Mouse (Mus musculus): Measurements from ENCODE around the gene Slc27a1. TPM values are rescaled to one million over a fixed set of nuclear protein-coding genes. Genes with fewer than 3 reads are reported as not detected.
A peak's percentile ranks its signal among the peaks of the same experiment; 100 is the strongest.

The Slc27a1 gene
- total RNA-seq, 2 experiments from 2014 or later, result 1.7 TPM; not detected in 1

GRCm38 (mm10) chr8:71602666-71603334 is 34.1 kb downstream of the Slc27a1 start:
- no peak for ATAC-seq (replicated peaks; ENCODE audit: low FRiP score, poor library complexity, severe bottlenecking)

GRCm38 (mm10) chr8:71604021-71604420 is 35.3 kb downstream of the Slc27a1 start:
- ATAC-seq (replicated peaks; ENCODE audit: low FRiP score, poor library complexity, severe bottlenecking), result no peak

GRCm38 (mm10) chr8:71610822-71611651 is 42.4 kb downstream of the Slc27a1 start, which contains the start of gene Colgalt1:
Colgalt1 (plus strand) TSS chr8:71610998.
- ATAC-seq (replicated peaks; ENCODE audit: low FRiP score, poor library complexity, severe bottlenecking), result peak; percentile 99

- ATAC-seq (replicated peaks; ENCODE audit: low FRiP score, poor library complexity, severe bottlenecking), result no peak
Measured at GRCm38 (mm10) chr8:71612141-71612540, 43.5 kb downstream of the Slc27a1 start.

- no peak for ATAC-seq (replicated peaks; ENCODE audit: low FRiP score, poor library complexity, severe bottlenecking)
Measured at GRCm38 (mm10) chr8:71613418-71613817, 44.7 kb downstream of the Slc27a1 start.

GRCm38 (mm10) chr8:71619786-71620185 is 51.1 kb downstream of the Slc27a1 start:
- no peak for ATAC-seq (replicated peaks; ENCODE audit: low FRiP score, poor library complexity, severe bottlenecking)

- ATAC-seq (replicated peaks; ENCODE audit: low FRiP score, poor library complexity, severe bottlenecking), result no peak
Measured at GRCm38 (mm10) chr8:71625088-71625487, 56.4 kb downstream of the Slc27a1 start.

- ATAC-seq (replicated peaks; ENCODE audit: low FRiP score, poor library complexity, severe bottlenecking), result no peak
Measured at GRCm38 (mm10) chr8:71626753-71627152, 58.1 kb downstream of the Slc27a1 start.

GRCm38 (mm10) chr8:71627265-71628099 is 58.8 kb downstream of the Slc27a1 start:
- ATAC-seq (replicated peaks; ENCODE audit: low FRiP score, poor library complexity, severe bottlenecking), result no peak

- no peak for ATAC-seq (replicated peaks; ENCODE audit: low FRiP score, poor library complexity, severe bottlenecking)
Measured at GRCm38 (mm10) chr8:71628396-71629095, 59.9 kb downstream of the Slc27a1 start.

GRCm38 (mm10) chr8:71629096-71629697 is 60.5 kb downstream of the Slc27a1 start:
- peak; percentile 83 for ATAC-seq (replicated peaks; ENCODE audit: low FRiP score, poor library complexity, severe bottlenecking)

- no peak for ATAC-seq (replicated peaks; ENCODE audit: low FRiP score, poor library complexity, severe bottlenecking)
Measured at GRCm38 (mm10) chr8:71629781-71630212, 61.1 kb downstream of the Slc27a1 start.

- no peak for ATAC-seq (replicated peaks; ENCODE audit: low FRiP score, poor library complexity, severe bottlenecking)
Measured at GRCm38 (mm10) chr8:71630761-71631160, 62.1 kb downstream of the Slc27a1 start.

- no peak for ATAC-seq (replicated peaks; ENCODE audit: low FRiP score, poor library complexity, severe bottlenecking)
Measured at GRCm38 (mm10) chr8:71631897-71632296, 63.2 kb downstream of the Slc27a1 start.

GRCm38 (mm10) chr8:71633164-71633563 is 64.5 kb downstream of the Slc27a1 start:
- ATAC-seq (replicated peaks; ENCODE audit: low FRiP score, poor library complexity, severe bottlenecking), result no peak

- ATAC-seq (replicated peaks; ENCODE audit: low FRiP score, poor library complexity, severe bottlenecking), result peak; percentile 47; the same call in 1 of the 2 replicates
Measured at GRCm38 (mm10) chr8:71633981-71634667, 65.4 kb downstream of the Slc27a1 start.
